Mouse (Mus musculus): ENCODE data around the gene Khdc4. TPM values are rescaled to one million over a fixed set of nuclear protein-coding genes. Genes with fewer than 3 reads are reported as not detected.

Gene Khdc4
- total RNA-seq (2021), result 10 to 100 TPM; 53.6 to 55.1 TPM
- long read RNA-seq, experiment 1, transcript Khdc4-203 (14 exons, 2,567 nt), result minor isoform, 6 of 40 reads
- long read RNA-seq, experiment 1, transcript Khdc4-201 (14 exons, 2,981 nt), result major isoform, 17 of 40 reads
- long read RNA-seq, experiment 1, partial matches to known transcripts, result 4 of 40 reads
- long read RNA-seq, experiment 1, other reads (novel, unspliced or antisense), result 8 of 40 reads
- long read RNA-seq, experiment 2, transcript Khdc4-201 (14 exons, 2,981 nt), result major isoform, 15 of 46 reads
- long read RNA-seq, experiment 2, transcript Khdc4-203 (14 exons, 2,567 nt), result minor isoform, 6 of 46 reads
- long read RNA-seq, experiment 2, transcript Khdc4-206 (13 exons, 3,636 nt), result minor isoform, 6 of 46 reads
- long read RNA-seq, experiment 2, partial matches to known transcripts, result 11 of 46 reads
- long read RNA-seq, experiment 2, other reads (novel, unspliced or antisense), result 8 of 46 reads

DNA sequence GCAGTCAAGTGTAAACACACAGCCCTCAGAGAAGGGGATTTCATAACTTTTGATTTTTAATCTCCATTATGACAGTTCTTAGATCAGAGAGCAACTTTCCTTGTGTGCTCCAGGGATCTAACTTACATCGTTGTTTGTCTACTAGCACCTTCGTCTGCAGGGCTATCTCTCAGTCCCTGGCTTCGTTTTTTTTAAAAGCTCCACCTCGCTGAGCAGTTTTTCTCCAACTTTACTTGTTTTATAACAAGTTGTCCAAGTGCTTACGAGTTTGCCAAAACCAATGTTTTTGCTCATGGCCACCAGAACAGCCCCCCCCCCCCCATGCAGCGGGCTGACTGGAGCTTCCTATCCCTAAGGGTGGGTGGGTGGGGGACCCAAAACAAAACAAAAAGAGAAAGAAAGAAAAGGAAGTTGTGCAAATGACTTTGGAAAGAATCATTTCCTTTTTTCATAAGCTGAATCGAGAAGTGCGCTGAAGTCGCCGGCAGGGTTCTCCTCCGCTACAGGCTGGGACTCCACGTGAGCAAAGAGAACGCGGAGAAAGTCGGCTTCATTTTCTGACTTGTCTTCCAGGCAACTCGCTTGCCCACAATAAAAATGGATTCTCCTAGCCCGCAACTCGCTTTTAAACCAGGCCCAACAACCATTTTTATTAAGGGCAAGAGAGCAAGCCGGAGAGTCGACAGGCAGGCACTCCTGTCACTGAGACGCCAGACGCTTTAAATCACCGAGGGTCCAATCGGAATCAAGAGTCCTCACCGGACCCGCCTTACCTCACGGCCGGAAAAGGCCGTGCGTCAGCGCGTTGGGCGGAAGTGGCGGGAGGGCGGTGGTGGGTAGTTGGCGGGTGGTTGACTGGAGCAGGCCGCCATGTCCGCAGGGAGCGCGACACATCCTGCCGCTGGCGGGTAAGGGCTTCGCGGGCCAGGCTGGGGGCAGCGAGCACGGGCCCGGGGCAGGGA lies at the start of gene Khdc4:
TSS of gene Khdc4 (plus strand) at position 824 of the 962 bp plus-strand sequence.
- intact Hi-C loops (cut with DNase I), result no loop called here
- DNase-seq (ENCODE audit: low spot score in 2 of 2), result peak; percentile 96 to 99

DNA sequence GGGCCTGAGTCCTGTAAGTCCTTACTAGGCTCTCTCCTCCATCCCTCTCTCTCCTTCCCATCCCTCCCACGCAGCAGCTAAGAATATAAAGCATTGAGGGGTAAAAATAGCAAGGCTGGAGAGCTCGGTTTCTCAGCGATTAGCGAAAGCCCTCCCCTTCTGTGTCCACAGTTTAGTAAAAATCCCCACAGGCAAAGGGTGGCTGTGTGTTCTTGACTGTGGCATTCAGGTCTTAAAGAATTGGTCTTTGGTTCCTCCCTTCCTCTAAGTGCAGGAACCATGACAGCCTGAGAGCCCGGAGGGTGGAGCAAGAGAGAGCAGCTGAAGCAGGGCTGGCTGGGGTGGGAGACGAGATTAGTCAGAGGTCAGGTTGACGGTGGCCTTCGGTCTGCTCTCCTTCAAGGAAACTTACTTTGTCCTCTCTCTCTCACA lies 49.0 kb upstream of the Khdc4 start:
- intact Hi-C loops (cut with DNase I), result no loop called here
- DNase-seq (ENCODE audit: low spot score in 2 of 2), result no peak

DNA sequence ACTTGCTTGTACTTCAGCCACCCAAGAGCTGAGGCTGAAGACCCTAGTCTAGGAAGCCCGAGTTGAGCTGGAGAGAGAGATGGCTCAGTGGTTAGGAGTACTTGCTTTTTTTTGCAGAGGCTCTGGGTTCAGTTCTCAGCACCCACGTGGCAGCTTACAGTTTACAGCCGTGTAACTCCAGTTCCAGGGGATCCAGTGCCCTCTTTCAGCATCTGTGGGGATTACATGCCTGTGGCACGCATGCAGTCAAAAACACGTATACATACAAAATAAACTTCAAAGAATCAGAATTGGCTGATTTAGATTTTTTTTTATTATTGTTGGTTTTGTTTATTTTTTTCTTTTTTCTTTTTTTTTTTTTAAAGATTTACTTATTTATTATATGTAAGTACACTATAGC lies 48.5 kb upstream of the Khdc4 start:
- intact Hi-C loops (cut with DNase I), result no loop called here
- no peak for DNase-seq (ENCODE audit: low spot score in 2 of 2)

DNA sequence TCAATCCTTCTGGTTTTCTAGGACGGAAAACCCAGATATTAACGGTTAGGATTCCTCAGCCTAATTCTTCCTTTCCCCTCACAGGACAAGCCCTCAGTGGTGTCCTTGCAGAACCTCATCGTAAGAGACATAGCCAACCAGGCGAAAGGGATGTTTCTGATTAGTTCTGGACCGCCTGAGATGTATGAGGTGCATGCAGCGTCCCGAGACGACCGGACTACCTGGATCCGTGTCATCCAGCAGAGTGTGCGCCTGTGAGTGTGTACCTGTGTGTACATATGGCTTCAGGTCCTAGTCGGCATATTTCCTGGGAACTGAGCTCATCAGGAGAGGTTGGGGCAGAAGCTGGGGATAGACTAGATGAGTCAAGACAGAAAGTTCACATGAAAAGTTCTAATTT lies 46.4 kb upstream of the Khdc4 start:
- no peak for DNase-seq (ENCODE audit: low spot score in 2 of 2)
- intact Hi-C loops (cut with DNase I), result no loop called here

DNA sequence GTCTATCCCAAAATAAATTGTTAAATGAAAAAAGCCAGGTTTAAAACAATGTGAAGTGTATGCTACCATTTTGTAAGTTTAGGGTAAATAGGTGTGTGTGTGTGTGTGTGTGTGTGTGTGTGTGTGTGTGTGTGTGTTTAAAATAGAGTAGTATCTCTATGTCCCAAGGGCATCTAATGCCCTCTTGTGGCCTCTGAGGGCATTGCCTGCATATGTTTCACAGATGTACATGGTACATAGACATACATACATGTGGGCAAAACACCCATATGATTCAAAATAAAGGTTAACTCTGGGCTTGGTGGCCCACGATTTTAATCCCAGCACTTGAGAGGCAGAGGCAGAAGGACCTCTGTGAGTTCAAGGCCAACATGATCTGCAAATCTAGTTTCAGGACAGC lies 44.9 kb upstream of the Khdc4 start:
- peak; percentile 73 to 92 for DNase-seq (ENCODE audit: low spot score in 2 of 2)
- intact Hi-C loops (cut with DNase I), result no loop called here

DNA sequence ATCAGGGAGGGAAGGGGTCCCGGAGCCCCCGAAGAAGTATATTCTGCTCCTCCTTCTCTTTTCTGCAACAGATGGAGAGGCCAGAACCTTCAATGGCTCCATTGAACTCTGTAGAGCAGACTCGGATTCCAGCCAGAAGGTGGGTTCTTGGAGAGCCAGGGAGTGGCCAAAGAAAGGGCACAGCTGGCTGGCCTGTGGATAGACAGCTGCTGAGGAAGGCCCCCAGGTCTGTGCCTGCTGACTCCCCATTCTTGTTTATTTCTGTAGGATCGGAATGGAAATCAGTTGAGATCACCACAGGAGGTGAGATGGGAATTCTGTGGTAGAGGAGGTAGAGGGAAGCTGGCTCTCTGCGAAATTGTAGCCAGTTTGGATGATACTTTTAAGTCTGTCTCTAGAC lies 42.5 kb upstream of the Khdc4 start:
- intact Hi-C loops (cut with DNase I), result no loop called here
- no peak for DNase-seq (ENCODE audit: low spot score in 2 of 2)

DNA sequence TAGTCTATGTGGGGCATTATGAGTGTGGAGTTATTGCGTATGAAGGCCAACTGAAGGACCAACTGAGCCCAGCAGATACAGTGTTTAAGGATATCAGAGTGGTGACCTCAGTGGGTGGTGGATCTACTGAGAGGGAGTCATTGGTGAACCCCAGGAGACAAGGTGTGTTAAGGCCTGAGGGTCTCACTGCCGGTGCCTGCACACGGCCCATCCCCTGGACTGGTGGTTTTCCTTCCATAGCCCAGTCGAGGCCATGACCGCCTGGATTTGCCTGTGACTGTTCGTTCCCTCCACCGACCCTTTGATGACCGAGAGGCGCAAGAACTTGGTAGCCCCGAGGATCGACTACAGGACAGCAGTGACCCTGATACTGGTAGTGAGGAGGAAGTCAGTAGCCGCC lies 39.7 kb upstream of the Khdc4 start:
- intact Hi-C loops (cut with DNase I), result no loop called here
- DNase-seq (ENCODE audit: low spot score in 2 of 2), result no peak

DNA sequence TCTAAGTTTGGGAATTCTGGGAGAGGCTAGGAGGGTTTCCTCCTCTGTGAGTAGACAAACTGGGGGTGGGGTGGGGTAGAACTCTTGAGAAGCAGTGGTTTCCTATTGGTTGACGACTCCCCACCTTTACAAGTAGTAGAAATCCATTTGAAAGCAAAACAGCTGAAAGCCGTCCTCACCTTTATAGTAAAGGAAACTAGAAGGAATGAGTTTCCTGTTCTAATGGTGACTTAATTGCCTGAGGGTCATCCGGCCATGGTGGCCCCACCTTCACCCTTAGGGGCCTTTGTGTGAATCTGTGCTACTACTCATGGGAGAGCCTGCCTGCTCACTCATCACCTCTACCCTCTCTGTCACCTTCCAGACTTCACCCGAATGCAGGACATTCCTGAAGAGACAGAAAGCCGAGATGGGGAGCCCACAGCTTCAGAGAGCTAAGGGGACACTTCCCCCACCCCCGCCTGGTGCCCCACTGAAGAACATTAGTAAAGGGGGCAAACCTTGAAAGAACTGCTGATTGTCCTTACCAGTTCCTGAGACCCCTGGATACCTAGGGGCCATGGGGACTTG lies 39.1 kb upstream of the Khdc4 start:
- intact Hi-C loops (cut with DNase I), result no loop called here

DNA sequence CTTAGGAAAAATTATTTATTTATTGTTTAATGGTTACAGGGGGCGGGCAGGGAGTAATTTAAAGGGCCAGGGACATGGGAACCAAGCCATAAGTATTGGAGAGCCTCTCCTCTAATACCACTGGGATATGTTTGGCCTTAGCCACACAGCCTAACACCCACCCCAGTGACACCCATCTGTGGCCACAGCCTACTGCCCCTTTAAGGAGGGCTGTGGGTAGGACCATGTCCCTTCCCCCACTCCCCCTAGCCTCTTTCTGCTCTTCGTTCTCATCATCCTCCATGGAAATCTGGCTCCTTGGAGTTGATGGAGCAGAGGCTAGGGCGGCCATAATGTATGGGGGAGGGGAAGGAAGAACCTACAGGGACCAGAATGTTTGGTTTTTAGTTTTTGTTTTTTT lies 38.5 kb upstream of the Khdc4 start:
- DNase-seq (ENCODE audit: low spot score in 2 of 2), result no peak
- intact Hi-C loops (cut with DNase I), result no loop called here

More for the DNA sequence above, 39.1 kb upstream of the Khdc4 start:
- no peak for DNase-seq (ENCODE audit: low spot score in 2 of 2)

DNA sequence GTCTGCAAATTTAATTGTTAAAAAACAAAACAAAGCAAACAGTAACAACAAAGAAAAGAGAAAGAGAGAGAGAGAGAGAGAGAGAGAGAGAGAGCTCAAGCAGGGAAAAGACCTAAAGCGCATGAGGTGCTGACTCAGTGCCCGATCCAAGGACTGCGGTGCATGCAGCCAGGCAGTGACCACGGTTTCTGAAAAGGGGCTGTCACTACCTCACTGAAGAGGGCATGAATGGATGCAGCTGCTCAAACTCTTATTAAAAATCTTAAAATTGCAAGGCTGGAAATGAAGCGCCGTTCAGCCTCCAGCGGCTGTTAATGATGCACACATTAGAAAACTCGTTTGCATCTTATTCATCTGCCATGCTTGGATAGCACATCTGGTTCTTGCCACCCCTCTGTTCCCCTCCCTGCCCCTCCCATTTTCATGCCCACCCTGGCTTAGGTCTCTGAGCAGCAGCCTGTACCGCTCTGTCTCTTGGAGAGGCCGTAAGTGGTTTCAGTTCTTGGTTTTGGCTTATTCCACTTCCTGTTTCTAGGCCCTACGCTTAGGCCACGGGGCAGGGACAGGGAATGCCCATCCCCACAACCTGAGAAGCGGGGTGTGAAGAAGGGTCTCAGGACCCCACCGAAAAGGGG lies 37.7 kb upstream of the Khdc4 start:
- intact Hi-C loops (cut with DNase I), result no loop called here
- no peak for DNase-seq (ENCODE audit: low spot score in 2 of 2)

DNA sequence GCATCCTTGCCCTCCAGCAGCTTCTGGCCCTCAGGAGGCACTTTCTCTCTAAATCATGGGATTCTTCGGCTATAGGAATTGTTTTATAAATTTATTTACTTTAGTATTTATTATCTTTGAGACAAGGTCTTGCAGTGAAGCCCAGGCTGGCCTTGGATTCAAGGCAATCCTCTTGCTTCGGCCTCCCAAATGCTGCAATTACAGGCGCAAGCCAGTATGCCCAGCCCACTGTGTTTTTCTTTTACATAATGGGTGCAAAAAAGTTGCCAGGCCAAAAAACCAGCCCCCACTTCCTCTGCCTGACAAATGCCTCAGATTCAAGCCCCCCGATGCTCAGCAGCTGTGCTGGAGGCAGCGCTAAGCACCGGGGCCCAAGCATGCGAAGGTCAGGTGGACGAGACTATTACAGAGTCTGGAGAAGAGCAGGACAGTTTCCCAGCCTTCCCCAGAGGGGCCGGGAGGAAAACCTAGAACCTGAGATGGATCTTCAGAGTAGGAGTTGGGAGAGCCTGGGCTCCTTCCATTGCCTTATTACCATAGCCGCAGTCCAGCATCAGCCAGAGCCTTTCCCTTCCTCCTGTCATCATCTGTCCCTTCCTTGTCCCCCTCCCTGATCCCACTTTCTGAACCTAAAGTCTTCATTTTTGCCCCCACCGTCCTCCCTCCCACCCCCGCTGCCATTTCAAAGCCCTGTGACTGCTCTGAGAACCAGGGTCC lies 37.0 kb upstream of the Khdc4 start:
- DNase-seq (ENCODE audit: low spot score in 2 of 2), result no peak
- intact Hi-C loops (cut with DNase I), result no loop called here

DNA sequence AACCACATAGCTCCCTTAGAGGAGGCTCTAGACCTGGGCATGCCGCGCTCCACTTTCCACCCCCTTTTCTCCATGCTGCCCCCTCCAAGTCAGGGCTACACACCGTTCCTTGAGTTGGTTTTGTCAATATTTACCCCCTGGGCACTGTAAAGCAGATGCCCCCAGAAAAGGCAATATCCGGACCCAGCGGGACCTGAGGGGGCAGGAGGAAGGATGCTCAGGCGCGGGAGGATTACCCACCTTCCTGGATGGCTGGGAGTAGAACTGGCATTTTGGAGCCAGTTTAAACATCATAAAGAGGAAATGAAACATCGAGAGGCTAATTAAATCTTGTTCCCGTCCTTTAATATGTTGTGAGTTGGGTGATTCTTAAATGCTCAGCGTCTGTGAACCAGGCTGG lies 36.4 kb upstream of the Khdc4 start:
- no peak for DNase-seq (ENCODE audit: low spot score in 2 of 2)
- intact Hi-C loops (cut with DNase I), result no loop called here

DNA sequence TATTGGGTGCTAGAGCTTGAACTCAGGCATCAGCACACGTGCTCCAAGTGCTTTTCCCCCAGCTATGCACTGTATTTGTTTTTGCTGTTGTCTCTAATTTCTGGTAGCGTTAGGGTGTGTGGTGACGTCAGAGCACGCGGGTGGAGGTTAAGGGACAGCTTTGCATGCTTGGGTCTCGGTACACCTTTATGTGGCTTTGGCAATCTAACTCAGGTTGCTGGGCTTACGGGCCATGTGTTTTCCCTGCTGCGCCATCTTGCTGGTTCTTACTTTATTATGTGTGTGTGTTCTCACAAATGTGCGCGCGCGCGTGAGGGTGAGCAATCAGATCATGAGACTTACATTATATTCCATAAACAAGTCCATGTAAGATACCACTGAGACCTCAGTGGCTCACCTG lies 35.6 kb upstream of the Khdc4 start:
- DNase-seq (ENCODE audit: low spot score in 2 of 2), result no peak
- intact Hi-C loops (cut with DNase I), result no loop called here

DNA sequence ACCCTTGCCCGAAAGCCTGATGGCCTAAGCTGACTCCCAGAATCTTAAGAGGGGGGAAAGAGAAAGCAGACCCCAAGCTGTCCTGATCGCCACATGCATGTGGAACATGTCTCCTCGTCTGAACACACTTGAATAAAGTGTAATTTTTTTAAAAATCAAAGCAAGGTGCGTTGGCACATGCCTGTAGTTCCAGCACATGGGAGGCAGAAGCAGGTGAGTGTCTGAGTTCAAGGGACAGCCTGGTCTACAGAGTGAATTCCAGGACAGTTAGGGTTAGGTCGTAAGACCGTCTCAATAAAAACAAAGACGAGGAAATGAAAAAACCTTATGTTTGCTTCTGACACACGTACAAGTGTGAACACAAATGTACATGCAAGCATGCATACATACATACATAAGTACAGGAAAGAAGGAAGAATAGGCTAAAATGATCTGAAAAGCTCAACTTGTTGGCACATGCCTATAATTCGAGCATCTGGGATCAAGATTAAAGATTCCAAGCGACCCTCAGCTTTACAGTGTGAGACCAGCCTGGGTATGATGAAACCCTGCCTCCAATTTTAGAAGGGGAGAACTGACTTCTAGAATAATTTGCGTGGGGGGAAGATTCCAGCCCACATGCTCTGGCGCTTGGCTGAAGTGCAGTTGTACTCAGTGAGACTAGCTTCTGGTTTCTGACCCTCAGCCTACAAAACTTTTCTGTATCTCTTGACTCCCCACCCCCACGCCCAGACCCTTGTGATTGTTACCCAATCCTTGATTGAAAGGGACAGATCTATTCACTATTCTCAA lies 34.7 kb upstream of the Khdc4 start:
- intact Hi-C loops (cut with DNase I), result no loop called here
- DNase-seq (ENCODE audit: low spot score in 2 of 2), result no peak

DNA sequence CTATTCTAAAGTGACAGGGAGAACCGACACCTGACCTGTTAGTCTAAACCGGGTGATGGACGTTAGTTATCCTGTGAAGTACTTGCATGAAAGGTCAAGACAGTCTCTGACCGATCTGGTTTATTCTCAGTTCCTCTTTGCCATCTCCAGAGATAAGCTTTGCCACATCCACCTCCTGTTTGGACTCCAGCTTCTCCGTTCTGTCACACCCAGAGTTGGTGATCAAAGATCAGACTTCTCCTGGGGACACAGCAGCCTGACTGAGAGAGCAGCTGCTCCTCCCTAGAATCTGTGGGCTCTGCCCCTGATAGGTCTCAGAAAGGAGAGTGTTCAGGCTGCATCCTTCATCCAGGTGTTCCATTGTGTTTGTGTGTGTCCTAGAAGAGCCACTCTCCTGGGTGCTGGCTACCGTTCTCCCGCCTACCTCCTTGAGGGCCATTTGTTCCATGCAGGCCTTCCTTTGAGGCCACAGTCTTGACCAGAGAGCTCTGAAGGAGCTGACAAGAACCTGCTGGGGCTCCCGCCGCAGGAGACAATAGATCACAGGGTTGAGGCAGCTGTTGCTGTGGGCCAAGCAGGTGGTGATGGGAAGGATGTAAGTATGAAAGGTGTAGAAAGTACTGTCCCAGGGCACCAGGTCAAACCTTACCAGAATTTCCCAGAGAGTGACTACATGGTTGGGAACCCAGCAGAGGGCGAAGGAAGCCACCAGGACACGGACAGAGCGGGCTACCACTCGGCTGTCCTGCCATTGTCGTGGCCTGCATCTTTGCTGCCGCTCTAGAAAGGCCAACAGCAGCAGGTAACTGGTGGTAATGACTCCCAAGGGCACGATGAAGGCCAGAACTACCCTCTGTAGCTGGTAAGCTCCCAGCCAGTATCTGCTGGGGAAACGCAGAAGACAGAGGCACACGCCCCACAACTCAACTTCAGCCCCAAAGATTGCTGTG lies 33.7 kb upstream of the Khdc4 start:
- no peak for DNase-seq (ENCODE audit: low spot score in 2 of 2)
- intact Hi-C loops (cut with DNase I), result no loop called here

DNA sequence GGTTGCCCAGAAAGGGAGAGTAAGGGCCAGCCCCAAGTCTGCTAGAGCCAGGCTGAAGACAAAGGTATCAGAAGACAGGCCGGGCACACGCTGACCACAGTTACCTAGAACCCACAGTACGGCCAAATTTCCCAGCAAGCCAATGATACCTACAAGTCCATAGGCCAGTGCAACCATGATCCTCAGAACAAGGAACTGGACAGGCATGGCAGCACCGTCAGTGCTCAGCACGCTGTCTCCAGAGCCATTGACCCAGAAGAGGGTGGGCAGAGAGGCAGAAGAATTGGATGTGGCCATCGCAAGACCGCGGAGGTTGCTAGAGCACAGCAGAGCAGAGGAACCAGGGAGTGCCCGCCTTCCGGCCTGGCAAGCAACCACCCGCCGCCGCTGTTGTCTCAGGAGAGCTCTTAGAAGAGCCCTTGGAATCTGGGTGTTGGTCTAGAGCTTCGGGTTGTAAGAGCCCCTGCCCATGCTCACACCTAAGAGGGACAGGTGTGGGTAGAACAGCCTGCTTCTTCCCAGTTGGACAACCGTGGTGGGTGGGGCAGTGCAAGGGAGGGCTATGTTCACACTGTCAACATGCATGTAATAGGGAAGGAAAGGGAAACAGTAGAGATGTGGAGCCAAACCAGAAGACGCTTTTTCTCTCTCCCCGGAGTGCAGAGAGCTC lies 32.6 kb upstream of the Khdc4 start, which contains the start of gene Rxfp4:
TSS of gene Rxfp4 (minus strand) at position 297 of the 670 bp plus-strand sequence.
- DNase-seq (ENCODE audit: low spot score in 2 of 2), result no peak

More for the DNA sequence above, 32.6 kb upstream of the Khdc4 start, which contains the start of gene Rxfp4:
- intact Hi-C loops (cut with DNase I), result no loop called here

Data from left cerebral cortex, postnatal 14 days (tissue).